Mouse (Mus musculus): Measurements from ENCODE around the gene 4930412O13Rik. TPM values are rescaled to one million over a fixed set of nuclear protein-coding genes. Genes with fewer than 3 reads are reported as not detected.

4930412O13Rik gene
- polyA plus RNA-seq, 1 experiment from 2014 or later, result 0.15 TPM

DNA sequence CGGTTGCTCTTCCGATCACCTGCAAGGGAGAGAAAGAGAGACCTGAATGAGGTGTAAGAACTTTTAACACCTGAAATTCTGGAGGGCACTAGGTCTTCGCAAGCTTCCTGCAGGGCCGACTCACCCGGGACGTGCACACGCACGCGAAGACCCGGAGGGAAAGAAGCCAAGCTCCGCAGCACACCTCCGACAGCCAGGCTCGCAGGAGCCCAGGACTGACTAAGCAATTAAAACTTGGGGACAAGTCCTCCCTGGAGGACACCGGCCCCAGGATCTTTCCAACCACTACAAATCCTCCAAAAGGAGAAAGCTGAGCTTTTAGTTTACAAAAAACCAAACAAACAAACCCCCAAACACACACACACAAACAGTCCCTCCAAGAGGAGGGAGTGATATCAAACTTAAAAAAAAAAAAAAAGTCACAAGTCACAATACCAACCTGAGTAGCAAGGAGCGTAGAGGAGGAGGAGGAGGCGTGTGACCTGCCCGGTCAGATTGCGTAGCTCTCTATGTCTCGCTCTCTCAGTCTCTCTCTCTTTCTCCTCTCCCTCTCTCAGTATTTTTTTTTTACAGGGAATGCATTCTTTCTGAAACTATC is 3.0 kb upstream of the 4930412O13Rik start:
- WGBS, result under 1% methylated on average over 19 of the region's 19 CpGs
- ATAC-seq (ENCODE audit: insufficient number of reproducible peaks, low FRiP score, low TSS enrichment, low read depth) (no peak), DNase-seq (ENCODE audit: low spot score) (peak; percentile 64)
- H3K36me3 ChIP-seq (ENCODE audit: control insufficient read depth, insufficient read depth, low read length), result no peaks in the 10 kb centered on the region
- H3K4me2 ChIP-seq (ENCODE audit: low read depth, severe bottlenecking), result peak overlapping the region; percentile 74
- peaks cover 64% of the 10 kb centered on the region for H3K27me3 ChIP-seq (ENCODE audit: control insufficient read depth, insufficient read depth, low read length)
- H3K9ac ChIP-seq (ENCODE audit: low read length), result no peak overlapping the region
- no peak overlapping the region for H3K27ac ChIP-seq (replicated peaks; ENCODE audit: low read depth, low read length)
- H3K4me3 ChIP-seq (ENCODE audit: low read depth, low read length), result peak overlapping the region; percentile 32
- no peaks in the 10 kb centered on the region for H3K9me3 ChIP-seq (ENCODE audit: control insufficient read depth, low read length)
- H3K4me1 ChIP-seq (ENCODE audit: control insufficient read depth, insufficient read depth, low read length), result peaks cover 8% of the 10 kb centered on the region

DNA sequence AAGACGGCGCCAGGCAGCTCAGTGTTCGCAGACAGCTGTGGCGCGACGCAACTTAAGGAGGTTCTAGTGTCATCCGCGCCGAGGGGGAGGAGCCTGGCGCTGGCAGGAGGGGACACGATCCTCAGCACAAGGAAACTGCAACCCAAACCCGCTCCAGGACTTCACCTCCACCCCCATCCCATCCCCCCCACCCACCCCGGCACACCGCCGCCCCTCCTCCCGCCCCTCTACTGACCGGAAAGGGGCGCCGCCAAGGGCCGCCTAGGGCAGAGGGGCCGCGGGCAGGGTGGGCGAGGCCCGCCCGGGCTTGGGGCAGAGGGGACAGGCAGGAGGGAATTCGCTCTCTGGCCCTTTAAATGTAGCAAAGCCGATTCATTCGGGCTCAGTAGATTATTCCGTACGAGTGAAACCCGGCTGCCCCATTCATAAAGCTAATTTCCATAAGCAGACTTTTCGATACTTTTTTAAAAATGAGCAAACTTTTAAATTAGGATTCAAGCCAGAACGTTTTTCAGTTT is 2.4 kb upstream of the 4930412O13Rik start:
- H3K27me3 ChIP-seq (ENCODE audit: control insufficient read depth, insufficient read depth, low read length), result peaks cover 66% of the 10 kb centered on the region
- no peaks in the 10 kb centered on the region for H3K9me3 ChIP-seq (ENCODE audit: control insufficient read depth, low read length)
- ATAC-seq (ENCODE audit: insufficient number of reproducible peaks, low FRiP score, low TSS enrichment, low read depth) (0 out of 2 replicates have a peak, but pooled peaks have one; percentile 8), DNase-seq (ENCODE audit: low spot score) (peak; percentile 74)
- H3K4me1 ChIP-seq (ENCODE audit: control insufficient read depth, insufficient read depth, low read length), result peaks cover 12% of the 10 kb centered on the region
- H3K27ac ChIP-seq (replicated peaks; ENCODE audit: low read depth, low read length), result no peak overlapping the region
- 0% methylated on average over 27 of the region's 33 CpGs for WGBS
- peak overlapping the region; percentile 32 for H3K4me3 ChIP-seq (ENCODE audit: low read depth, low read length)
- H3K36me3 ChIP-seq (ENCODE audit: control insufficient read depth, insufficient read depth, low read length), result no peaks in the 10 kb centered on the region
- no peak overlapping the region for H3K9ac ChIP-seq (ENCODE audit: low read length)
- H3K4me2 ChIP-seq (ENCODE audit: low read depth, severe bottlenecking), result peak overlapping the region; percentile 74

DNA sequence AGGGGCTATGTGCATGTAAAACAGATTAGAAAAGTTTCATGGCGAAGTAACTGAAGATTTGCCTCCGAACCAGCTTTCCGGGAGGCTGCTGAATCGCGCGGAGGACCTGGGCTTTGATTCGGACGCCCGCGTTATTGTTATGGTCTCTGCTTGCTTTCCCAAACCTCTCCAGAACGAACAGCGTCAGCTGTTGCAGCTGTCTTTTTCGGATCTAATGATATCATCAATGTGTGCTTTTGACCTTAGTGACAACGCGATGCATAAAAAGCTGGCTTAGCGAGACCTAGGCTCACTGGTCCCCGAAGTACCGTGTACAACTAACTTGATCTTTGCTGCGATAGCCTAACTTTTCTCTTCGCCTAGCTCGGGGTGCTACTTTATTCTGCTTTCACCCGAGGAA is 2.0 kb upstream of the 4930412O13Rik start:
- Histone ChIP-seq H3K27ac (replicated peaks; ENCODE audit: low read depth, low read length) (no peak overlapping the region), H3K36me3 (ENCODE audit: control insufficient read depth, insufficient read depth, low read length) (no peaks in the 10 kb centered on the region), H3K9ac (ENCODE audit: low read length) (no peak overlapping the region), H3K27me3 (ENCODE audit: control insufficient read depth, insufficient read depth, low read length) (peaks cover 66% of the 10 kb centered on the region), H3K4me1 (ENCODE audit: control insufficient read depth, insufficient read depth, low read length) (peaks cover 12% of the 10 kb centered on the region), H3K9me3 (ENCODE audit: control insufficient read depth, low read length) (no peaks in the 10 kb centered on the region), H3K4me2 (ENCODE audit: low read depth, severe bottlenecking) (peak overlapping the region; percentile 74), H3K4me3 (ENCODE audit: low read depth, low read length) (peak overlapping the region; percentile 32)
- WGBS, result under 1% methylated on average over 22 of the region's 22 CpGs
- DNase-seq (ENCODE audit: low spot score) (no peak), ATAC-seq (ENCODE audit: insufficient number of reproducible peaks, low FRiP score, low TSS enrichment, low read depth) (no peak; the same call in 1 of the 2 replicates)

DNA sequence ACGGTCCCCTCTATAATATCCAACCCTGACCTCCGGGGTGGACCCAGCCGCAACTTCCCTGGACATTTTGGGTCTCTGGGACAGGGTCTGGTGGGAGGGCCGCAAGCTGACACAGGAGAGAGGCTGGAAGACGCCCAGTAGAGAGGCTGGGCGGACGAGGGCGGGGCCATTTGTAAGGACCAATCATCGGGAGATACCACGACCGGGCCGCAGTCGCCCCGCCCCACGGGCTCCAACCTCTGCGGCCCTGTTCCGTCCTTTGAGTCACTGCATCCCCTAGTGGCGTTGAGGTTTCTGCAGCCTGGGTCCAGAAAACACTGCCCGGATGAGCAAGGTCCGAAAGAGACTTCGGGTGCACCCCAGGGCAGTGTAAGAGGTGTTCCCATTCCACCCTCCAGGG is 1.6 kb upstream of the 4930412O13Rik start:
- Histone ChIP-seq H3K27ac (replicated peaks; ENCODE audit: low read depth, low read length) (no peak overlapping the region), H3K9ac (ENCODE audit: low read length) (no peak overlapping the region), H3K4me2 (ENCODE audit: low read depth, severe bottlenecking) (peak overlapping the region; percentile 74), H3K9me3 (ENCODE audit: control insufficient read depth, low read length) (no peaks in the 10 kb centered on the region), H3K27me3 (ENCODE audit: control insufficient read depth, insufficient read depth, low read length) (peaks cover 65% of the 10 kb centered on the region), H3K36me3 (ENCODE audit: control insufficient read depth, insufficient read depth, low read length) (no peaks in the 10 kb centered on the region), H3K4me3 (ENCODE audit: low read depth, low read length) (peak overlapping the region; percentile 32), H3K4me1 (ENCODE audit: control insufficient read depth, insufficient read depth, low read length) (peaks cover 12% of the 10 kb centered on the region)
- DNase-seq (ENCODE audit: low spot score) (peak; percentile 95), ATAC-seq (ENCODE audit: insufficient number of reproducible peaks, low FRiP score, low TSS enrichment, low read depth) (peak; percentile 91)
- WGBS, result under 1% methylated on average over 21 of the region's 21 CpGs

DNA sequence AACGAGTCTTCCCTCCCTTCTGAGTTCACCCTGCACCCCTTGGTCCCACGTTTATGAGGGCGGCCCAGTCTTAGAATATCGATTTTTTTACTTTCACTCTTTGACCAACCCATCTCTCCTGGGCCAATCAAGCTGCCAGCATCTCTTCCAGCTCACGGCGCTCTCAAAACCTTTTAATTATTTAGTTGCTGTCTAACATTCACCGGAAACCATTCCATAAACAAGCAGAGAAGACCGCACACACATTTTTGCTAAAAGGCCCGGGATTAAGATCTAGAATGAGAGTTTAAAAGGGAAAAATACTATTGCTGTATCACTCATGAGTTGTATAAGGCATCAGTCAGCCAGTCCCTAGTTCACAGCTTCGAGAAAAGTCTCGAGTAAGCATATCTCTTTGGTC is 781 bp upstream of the 4930412O13Rik start:
- H3K9me3 ChIP-seq (ENCODE audit: control insufficient read depth, low read length), result no peaks in the 10 kb centered on the region
- H3K36me3 ChIP-seq (ENCODE audit: control insufficient read depth, insufficient read depth, low read length), result no peaks in the 10 kb centered on the region
- H3K27ac ChIP-seq (replicated peaks; ENCODE audit: low read depth, low read length), result no peak overlapping the region
- WGBS, result 4% methylated on average over 11 of the region's 11 CpGs
- DNase-seq (ENCODE audit: low spot score) (no peak), ATAC-seq (ENCODE audit: insufficient number of reproducible peaks, low FRiP score, low TSS enrichment, low read depth) (no peak)
- peak overlapping the region; percentile 76; the same call in 1 of the 2 replicates for H3K4me2 ChIP-seq (ENCODE audit: low read depth, severe bottlenecking)
- H3K4me1 ChIP-seq (ENCODE audit: control insufficient read depth, insufficient read depth, low read length), result peaks cover 12% of the 10 kb centered on the region
- no peak overlapping the region for H3K9ac ChIP-seq (ENCODE audit: low read length)
- no peak overlapping the region for H3K4me3 ChIP-seq (ENCODE audit: low read depth, low read length)
- H3K27me3 ChIP-seq (ENCODE audit: control insufficient read depth, insufficient read depth, low read length), result peaks cover 65% of the 10 kb centered on the region

DNA sequence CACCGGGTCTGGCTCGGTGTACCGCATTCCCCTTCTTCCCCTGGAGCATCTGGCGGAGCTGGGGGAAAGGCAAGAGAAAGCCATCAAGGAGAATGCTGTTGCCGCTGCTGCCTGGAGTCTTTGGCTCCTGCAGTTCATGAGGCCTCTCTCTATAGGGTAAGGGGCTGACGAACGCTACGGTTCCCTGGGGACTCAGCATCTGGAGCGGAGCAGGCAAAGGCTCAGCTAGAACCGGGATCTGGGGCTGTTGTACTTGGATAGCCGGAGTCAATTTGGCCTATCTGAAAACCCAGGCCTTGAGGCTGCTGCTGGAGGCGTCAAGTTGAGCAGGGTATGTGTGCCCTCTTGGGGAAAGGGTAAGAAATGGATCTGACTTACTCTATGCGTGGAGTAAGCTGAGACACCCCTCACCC is 565 bp downstream of the 4930412O13Rik start:
- 0 out of 2 replicates have a peak overlapping the region, but pooled peaks have one; percentile 40 for H3K9ac ChIP-seq (ENCODE audit: low read length)
- 0% methylated on average over 13 of the region's 13 CpGs for WGBS
- H3K4me1 ChIP-seq (ENCODE audit: control insufficient read depth, insufficient read depth, low read length), result peaks cover 12% of the 10 kb centered on the region
- H3K9me3 ChIP-seq (ENCODE audit: control insufficient read depth, low read length), result no peaks in the 10 kb centered on the region
- no peaks in the 10 kb centered on the region for H3K36me3 ChIP-seq (ENCODE audit: control insufficient read depth, insufficient read depth, low read length)
- H3K27me3 ChIP-seq (ENCODE audit: control insufficient read depth, insufficient read depth, low read length), result peaks cover 66% of the 10 kb centered on the region
- H3K27ac ChIP-seq (replicated peaks; ENCODE audit: low read depth, low read length), result no peak overlapping the region
- DNase-seq (ENCODE audit: low spot score) (peak; percentile 72), ATAC-seq (ENCODE audit: insufficient number of reproducible peaks, low FRiP score, low TSS enrichment, low read depth) (peak; percentile 5; the same call in 1 of the 2 replicates)
- H3K4me2 ChIP-seq (ENCODE audit: low read depth, severe bottlenecking), result peak overlapping the region; percentile 76
- H3K4me3 ChIP-seq (ENCODE audit: low read depth, low read length), result peak overlapping the region; percentile 36

DNA sequence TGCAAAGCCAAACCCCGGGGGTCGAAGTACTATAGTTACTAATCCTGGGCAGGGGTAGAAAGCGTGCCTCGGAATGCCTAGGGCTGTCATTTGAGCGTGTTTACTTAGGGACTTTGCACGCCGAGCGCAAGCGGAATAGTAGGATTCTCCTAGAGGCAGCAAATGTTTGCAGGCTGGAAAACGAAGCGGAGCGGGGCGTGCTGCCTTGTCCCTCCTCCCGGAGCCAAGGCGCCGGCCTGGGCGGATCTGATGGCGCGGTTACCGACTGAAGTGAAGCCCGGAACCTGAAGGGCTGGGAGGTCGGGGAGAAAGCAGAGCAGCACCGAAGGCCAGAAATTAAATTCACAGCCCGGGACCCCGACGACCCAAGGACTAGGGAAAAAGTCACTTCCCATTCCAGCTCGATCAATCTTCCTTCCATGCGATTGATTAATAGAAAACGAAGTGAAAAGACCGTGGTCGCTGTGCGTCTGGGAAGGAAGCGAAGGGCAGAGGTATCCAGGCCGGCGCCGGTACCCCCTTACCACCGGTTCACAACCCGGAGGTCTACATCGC is 1.4 kb downstream of the 4930412O13Rik start:
- Histone ChIP-seq H3K4me2 (ENCODE audit: low read depth, severe bottlenecking) (peak overlapping the region; percentile 76), H3K4me1 (ENCODE audit: control insufficient read depth, insufficient read depth, low read length) (peaks cover 12% of the 10 kb centered on the region), H3K9ac (ENCODE audit: low read length) (no peak overlapping the region; the same call in 1 of the 2 replicates), H3K4me3 (ENCODE audit: low read depth, low read length) (peak overlapping the region; percentile 36), H3K27ac (replicated peaks; ENCODE audit: low read depth, low read length) (no peak overlapping the region), H3K27me3 (ENCODE audit: control insufficient read depth, insufficient read depth, low read length) (peaks cover 69% of the 10 kb centered on the region), H3K36me3 (ENCODE audit: control insufficient read depth, insufficient read depth, low read length) (no peaks in the 10 kb centered on the region), H3K9me3 (ENCODE audit: control insufficient read depth, low read length) (no peaks in the 10 kb centered on the region)
- WGBS, result under 1% methylated on average over 39 of the region's 39 CpGs
- DNase-seq (ENCODE audit: low spot score) (no peak), ATAC-seq (ENCODE audit: insufficient number of reproducible peaks, low FRiP score, low TSS enrichment, low read depth) (no peak)

DNA sequence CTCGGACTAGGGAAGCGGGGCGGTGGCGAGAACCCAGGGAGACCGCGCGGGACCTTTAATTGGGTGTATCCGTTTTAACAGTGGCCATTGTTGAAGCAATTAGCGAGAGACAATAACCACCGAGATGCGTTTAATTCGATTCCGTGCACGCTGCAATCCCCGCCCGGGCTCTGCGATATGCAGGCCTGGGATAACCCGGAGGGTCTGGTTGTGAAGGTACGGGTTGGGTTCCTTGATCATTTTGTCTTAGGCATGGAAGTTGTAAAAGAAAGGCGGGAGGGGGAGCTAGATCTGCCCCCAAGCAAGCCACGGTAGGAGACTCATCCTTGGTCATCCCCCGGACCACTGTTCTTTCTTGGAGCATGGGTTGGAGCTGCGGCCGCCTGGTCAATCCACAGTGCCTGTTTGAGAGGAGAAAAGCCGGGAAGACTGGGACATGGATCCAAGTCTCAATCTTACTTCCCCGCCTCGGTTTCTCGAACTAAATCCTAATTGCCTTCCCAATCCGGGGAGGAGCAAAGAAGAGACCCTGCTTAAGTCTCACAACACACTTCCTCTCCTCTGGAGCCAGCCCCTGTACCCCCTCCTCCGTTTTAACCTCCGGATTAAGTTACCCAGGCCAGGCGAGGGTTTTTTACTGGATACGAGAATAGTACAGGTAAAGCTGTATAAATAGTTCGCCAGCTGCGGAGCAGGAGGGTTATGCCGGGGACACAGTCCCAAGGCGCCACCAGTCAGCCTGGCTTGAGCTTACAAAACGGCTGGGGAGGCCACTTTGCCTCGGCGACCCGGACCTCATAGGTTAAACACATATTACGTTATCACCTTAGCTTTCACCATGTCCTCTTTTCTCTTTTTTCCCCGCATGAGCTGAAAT is 2.1 kb downstream of the 4930412O13Rik start:
- Histone ChIP-seq H3K36me3 (ENCODE audit: control insufficient read depth, insufficient read depth, low read length) (no peaks in the 10 kb centered on the region), H3K4me2 (ENCODE audit: low read depth, severe bottlenecking) (peak overlapping the region; percentile 76), H3K27me3 (ENCODE audit: control insufficient read depth, insufficient read depth, low read length) (peaks cover 72% of the 10 kb centered on the region), H3K9me3 (ENCODE audit: control insufficient read depth, low read length) (no peaks in the 10 kb centered on the region), H3K9ac (ENCODE audit: low read length) (no peak overlapping the region), H3K27ac (replicated peaks; ENCODE audit: low read depth, low read length) (no peak overlapping the region), H3K4me3 (ENCODE audit: low read depth, low read length) (peak overlapping the region; percentile 36), H3K4me1 (ENCODE audit: control insufficient read depth, insufficient read depth, low read length) (peaks cover 12% of the 10 kb centered on the region)
- peak; percentile 74 for DNase-seq (ENCODE audit: low spot score)
- ATAC-seq (ENCODE audit: insufficient number of reproducible peaks, low FRiP score, low TSS enrichment, low read depth), result no peak
- 0% methylated on average over 43 of the region's 43 CpGs for WGBS
